Mouse (Mus musculus): ENCODE data around the gene Amn. TPM values are rescaled to one million over a fixed set of nuclear protein-coding genes. Genes with fewer than 3 reads are reported as not detected.

Gene Amn
- total and polyA plus RNA-seq, 2 experiments, result 0.09 to 0.55 TPM

GRCm38 (mm10) chr12:111324949-111325348 lies 54.1 kb downstream of the Amn start:
- Histone ChIP-seq H3K4me1 (ENCODE audit: control insufficient read depth, insufficient read depth, low read length) (no peaks in the 10 kb centered on the region), H3K79me2 (ENCODE audit: control insufficient read depth, insufficient read depth, low read length) (no peaks in the 10 kb centered on the region), H3K36me3 (ENCODE audit: control insufficient read depth, insufficient read depth, low read length) (peaks cover 39% of the 10 kb centered on the region), H3K27me3 (ENCODE audit: control insufficient read depth, insufficient read depth, low read length) (no peaks in the 10 kb centered on the region), H3K27ac (replicated peaks; ENCODE audit: insufficient read depth, low read depth, low read length) (no peak overlapping the region), H3K9ac (ENCODE audit: low read depth, low read length) (no peak overlapping the region), H3K4me3 (ENCODE audit: insufficient read depth, low read depth, low read length) (no peak overlapping the region)
- TF ChIP-seq POLR2A (IDR thresholded peaks at IDR 0.05; ENCODE audit: extremely low read depth, insufficient read depth, low read length) (no peak), CTCF (IDR thresholded peaks at IDR 0.05; ENCODE audit: low read depth, low read length) (no peak)
- no peak for DNase-seq (ENCODE audit: extremely low read depth, low read depth, low spot score)
- WGBS, result 96% methylated on average over 12 of the region's 12 CpGs

- no peak for DNase-seq (ENCODE audit: extremely low read depth, low read depth, low spot score)
- Histone ChIP-seq H3K27ac (replicated peaks; ENCODE audit: insufficient read depth, low read depth, low read length) (no peak overlapping the region), H3K27me3 (ENCODE audit: control insufficient read depth, insufficient read depth, low read length) (no peaks in the 10 kb centered on the region), H3K4me3 (ENCODE audit: insufficient read depth, low read depth, low read length) (no peak overlapping the region), H3K36me3 (ENCODE audit: control insufficient read depth, insufficient read depth, low read length) (peaks cover 33% of the 10 kb centered on the region), H3K9ac (ENCODE audit: low read depth, low read length) (no peak overlapping the region), H3K79me2 (ENCODE audit: control insufficient read depth, insufficient read depth, low read length) (no peaks in the 10 kb centered on the region), H3K4me1 (ENCODE audit: control insufficient read depth, insufficient read depth, low read length) (no peaks in the 10 kb centered on the region)
- WGBS, result 93% methylated on average over 18 of the region's 18 CpGs
- TF ChIP-seq CTCF (IDR thresholded peaks at IDR 0.05; ENCODE audit: low read depth, low read length) (no peak), POLR2A (IDR thresholded peaks at IDR 0.05; ENCODE audit: extremely low read depth, insufficient read depth, low read length) (no peak)
These were observed 55.0 kb downstream of the Amn start for GRCm38 (mm10) chr12:111325744-111326424.

Other genes with a start within 250 kb of the Amn start
- gene Rcor1, start 231.7 kb upstream of the Amn start, total RNA-seq (2014; rRNA removed), result 4.4 and 5.9 TPM in 2 replicates
- gene Rcor1, start 231.7 kb upstream of the Amn start, polyA plus RNA-seq (2012; rRNA removed), result 3.4 and 5.3 TPM in 2 replicates
- gene Traf3, start 104.7 kb upstream of the Amn start, total RNA-seq (2014; rRNA removed), result 2.3 and 3.0 TPM in 2 replicates
- 6.2 and 6.8 TPM in 2 replicates for gene Traf3, start 104.7 kb upstream of the Amn start, polyA plus RNA-seq (2012; rRNA removed)
- not detected in 2 replicates for gene 4930595D18Rik, start 86.6 kb upstream of the Amn start, total RNA-seq (2014; rRNA removed)
- not detected in 2 replicates for gene 4930595D18Rik, start 86.6 kb upstream of the Amn start, polyA plus RNA-seq (2012; rRNA removed)
- gene Cdc42bpb, start 106.6 kb downstream of the Amn start, total RNA-seq (2014; rRNA removed), result 19.5 and 28.7 TPM in 2 replicates
- gene Cdc42bpb, start 106.6 kb downstream of the Amn start, polyA plus RNA-seq (2012; rRNA removed), result 96.3 and 122 TPM in 2 replicates
- not detected in 2 replicates for gene Lbhd2, start 135.7 kb downstream of the Amn start, total RNA-seq (2014; rRNA removed)
- gene Lbhd2, start 135.7 kb downstream of the Amn start, polyA plus RNA-seq (2012; rRNA removed), result not detected in 2 replicates
- 1.0 and 1.2 TPM in 2 replicates for gene Exoc3l4, start 145.9 kb downstream of the Amn start, total RNA-seq (2014; rRNA removed)
- 3.0 and 3.4 TPM in 2 replicates for gene Exoc3l4, start 145.9 kb downstream of the Amn start, polyA plus RNA-seq (2012; rRNA removed)
- 10.0 and 14.6 TPM in 2 replicates for gene Tnfaip2, start 171.4 kb downstream of the Amn start, total RNA-seq (2014; rRNA removed)
- 28.9 and 29.1 TPM in 2 replicates for gene Tnfaip2, start 171.4 kb downstream of the Amn start, polyA plus RNA-seq (2012; rRNA removed)
- gene Gm266, start 214.7 kb downstream of the Amn start, total RNA-seq (2014; rRNA removed), result not detected in 2 replicates
- gene Gm266, start 214.7 kb downstream of the Amn start, polyA plus RNA-seq (2012; rRNA removed), result not detected in 2 replicates